Mouse (Mus musculus): Measurements from ENCODE around the gene Ephb6.

Gene Ephb6

GRCm38 (mm10) chr6:41622661-41623060 lies 17.4 kb downstream of the Ephb6 start:
- peak; percentile 27 for DNase-seq (ENCODE audit: low read depth)

- no peak for DNase-seq (ENCODE audit: low read depth)
Measured at GRCm38 (mm10) chr6:41628180-41628579, 22.9 kb downstream of the Ephb6 start.

- no peak for DNase-seq (ENCODE audit: low read depth)
Measured at GRCm38 (mm10) chr6:41630791-41631190, 25.5 kb downstream of the Ephb6 start.

- DNase-seq (ENCODE audit: low read depth), result no peak
Measured at GRCm38 (mm10) chr6:41631549-41631948, 26.3 kb downstream of the Ephb6 start.

GRCm38 (mm10) chr6:41635211-41635610 lies 29.9 kb downstream of the Ephb6 start:
- DNase-seq (ENCODE audit: low read depth), result no peak

- DNase-seq (ENCODE audit: low read depth), result no peak
Measured at GRCm38 (mm10) chr6:41636178-41636577, 30.9 kb downstream of the Ephb6 start, which contains the start of gene Trpv6. Trpv6 (minus strand) TSS chr6:41636405.

- DNase-seq (ENCODE audit: low read depth), result no peak
Measured at GRCm38 (mm10) chr6:41637393-41637792, 32.1 kb downstream of the Ephb6 start.

- no peak for DNase-seq (ENCODE audit: low read depth)
Measured at GRCm38 (mm10) chr6:41637927-41638506, 32.7 kb downstream of the Ephb6 start.

GRCm38 (mm10) chr6:41640449-41640848 lies 35.2 kb downstream of the Ephb6 start:
- DNase-seq (ENCODE audit: low read depth), result no peak

- no peak for DNase-seq (ENCODE audit: low read depth)
Measured at GRCm38 (mm10) chr6:41641173-41641866, 36.0 kb downstream of the Ephb6 start.

- DNase-seq (ENCODE audit: low read depth), result no peak
Measured at GRCm38 (mm10) chr6:41642765-41643164, 37.5 kb downstream of the Ephb6 start.

- DNase-seq (ENCODE audit: low read depth), result no peak
Measured at GRCm38 (mm10) chr6:41643227-41643626, 37.9 kb downstream of the Ephb6 start.

- no peak for DNase-seq (ENCODE audit: low read depth)
Measured at GRCm38 (mm10) chr6:41646220-41646619, 40.9 kb downstream of the Ephb6 start.

GRCm38 (mm10) chr6:41646672-41647071 lies 41.4 kb downstream of the Ephb6 start:
- no peak for DNase-seq (ENCODE audit: low read depth)

GRCm38 (mm10) chr6:41653173-41653572 lies 47.9 kb downstream of the Ephb6 start:
- DNase-seq (ENCODE audit: low read depth), result no peak

GRCm38 (mm10) chr6:41654648-41655047 lies 49.4 kb downstream of the Ephb6 start:
- DNase-seq (ENCODE audit: low read depth), result no peak

GRCm38 (mm10) chr6:41658487-41658886 lies 53.2 kb downstream of the Ephb6 start:
- DNase-seq (ENCODE audit: low read depth), result no peak

GRCm38 (mm10) chr6:41662320-41662719 lies 57.0 kb downstream of the Ephb6 start:
- DNase-seq (ENCODE audit: low read depth), result no peak

Data from c-Kit-positive CD71-positive TER-119-negative erythroid progenitor cells, embryonic 14.5 days (primary cell).